Mouse (Mus musculus): ENCODE results near the gene Trpv2. TPM values are rescaled to one million over a fixed set of nuclear protein-coding genes. Genes with fewer than 3 reads are reported as not detected.

Trpv2 gene
- total and polyA plus RNA-seq, 3 experiments = 30.0 to 30.4 TPM; not detected in 1

DNA sequence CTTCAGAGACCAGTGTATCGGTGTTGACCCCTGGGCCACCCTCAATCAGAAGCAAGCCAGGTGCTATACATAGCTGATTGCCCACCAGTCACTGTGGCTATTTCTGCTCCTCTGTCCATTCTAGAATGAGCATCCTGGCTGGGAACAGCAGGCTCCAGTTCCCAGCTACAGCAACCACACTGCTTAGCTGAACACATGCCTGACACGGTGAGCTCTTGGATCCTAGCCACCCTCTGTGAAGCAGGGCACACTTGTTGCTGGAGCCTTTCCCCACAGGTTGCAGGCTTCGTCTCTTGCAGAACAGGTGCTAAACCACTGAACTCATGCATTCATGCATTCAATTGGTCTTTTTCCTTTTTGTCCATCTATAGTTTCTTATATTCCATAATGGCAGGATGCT is 66.1 kb downstream of the Trpv2 start (continued):
- TF ChIP-seq BHLHE40 (IDR thresholded peaks at IDR 0.05; ENCODE audit: borderline replicate concordance, low read depth, low read length) = no peak

DNA sequence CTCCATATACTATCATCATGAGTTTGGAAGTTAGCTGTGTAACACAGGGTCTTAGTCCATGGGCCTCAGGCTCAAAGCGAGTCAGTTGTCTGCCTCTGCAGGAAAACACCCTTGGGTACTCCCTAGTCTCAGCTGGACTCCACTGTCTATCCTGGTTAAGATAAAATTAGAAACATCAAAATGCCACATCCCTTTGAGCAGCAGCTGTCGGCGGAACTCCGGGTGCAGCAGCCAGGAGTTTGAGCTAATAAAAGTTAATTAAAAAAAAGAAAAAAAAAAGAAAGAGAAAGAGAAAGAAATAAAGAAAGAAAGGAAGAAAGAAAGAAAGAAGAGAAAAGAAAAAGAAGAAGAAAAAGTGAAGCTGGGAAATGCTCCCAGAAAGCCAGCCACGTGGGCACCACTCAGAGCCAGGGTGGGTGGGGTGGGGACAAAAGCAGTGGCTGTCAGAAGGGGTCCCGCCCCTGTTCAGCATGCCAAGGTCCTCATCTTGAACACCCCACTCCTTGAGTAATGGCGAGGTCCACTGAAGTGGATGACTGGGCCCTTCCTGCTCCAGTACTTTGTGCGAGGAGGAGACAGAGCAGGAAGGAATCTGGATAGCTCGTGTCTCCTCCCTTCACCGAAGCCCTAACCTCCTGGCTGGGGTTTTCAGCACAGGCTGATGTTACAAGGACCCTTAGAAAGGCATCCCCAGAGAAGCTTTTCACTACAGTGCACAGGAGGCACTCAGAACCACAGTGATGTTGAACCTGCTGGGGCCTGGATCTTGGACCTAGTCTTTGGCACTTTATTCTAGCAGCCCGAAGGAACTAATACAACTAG is 67.9 kb downstream of the Trpv2 start:
- Histone ChIP-seq H3K9ac (ENCODE audit: control insufficient read depth, low read depth, low read length, poor library complexity, severe bottlenecking) (no peak overlapping the region), H3K27ac (ENCODE audit: control insufficient read depth, low read depth, low read length) (no peak overlapping the region), H3K36me3 (ENCODE audit: control insufficient read depth in 1 of 2, insufficient read depth in 2 of 2, low read length in 2 of 2) (peaks cover 0 to 22% of the 10 kb centered on the region in 2 experiments; a peak in 2 of 4 replicates), H3K9me3 (replicated peaks; ENCODE audit: insufficient read depth, low read length) (no peaks in the 10 kb centered on the region), H3K27me3 (ENCODE audit: control insufficient read depth in 1 of 2, insufficient read depth in 2 of 2, low read length in 2 of 2) (no peaks in the 10 kb centered on the region), H3K79me2 (ENCODE audit: control insufficient read depth, insufficient read depth, low read length, poor library complexity) (no peaks in the 10 kb centered on the region), H3K4me1 (ENCODE audit: control insufficient read depth in 1 of 2, insufficient read depth in 2 of 2, low read length in 2 of 2) (peaks cover 16 to 36% of the 10 kb centered on the region in 2 experiments), H3K4me3 (ENCODE audit: control insufficient read depth in 1 of 2, insufficient read depth in 1 of 2, low read depth in 2 of 2, low read length in 2 of 2) (no peak overlapping the region)
- TF ChIP-seq ETS1 (IDR thresholded peaks at IDR 0.05; ENCODE audit: low read depth, low read length) = no peak
- no peak for TF ChIP-seq ELF1 (IDR thresholded peaks at IDR 0.05; ENCODE audit: low read depth, low read length)
- TF ChIP-seq TAL1 (IDR thresholded peaks at IDR 0.05; ENCODE audit: low read length) = no peak
- no peak for TF ChIP-seq MXI1 (IDR thresholded peaks at IDR 0.05; ENCODE audit: low read depth, low read length)
- TF ChIP-seq MAFK (IDR thresholded peaks at IDR 0.05; ENCODE audit: borderline replicate concordance, low read depth, low read length) = no peak
- TF ChIP-seq POLR2AphosphoS2 (IDR thresholded peaks at IDR 0.05; ENCODE audit: low read length) = no peak
- TF ChIP-seq CHD1 (IDR thresholded peaks at IDR 0.05; ENCODE audit: low read depth, low read length) = no peak
- TF ChIP-seq MYB (IDR thresholded peaks at IDR 0.05; ENCODE audit: low read depth, low read length) = no peak
- TF ChIP-seq ZMIZ1 (IDR thresholded peaks at IDR 0.05; ENCODE audit: low read depth, low read length) = no peak
- no peak for TF ChIP-seq POLR2A (IDR thresholded peaks at IDR 0.05; ENCODE audit: control insufficient read depth in 1 of 2, insufficient read depth in 1 of 2, low read depth in 1 of 2, low read length in 2 of 2, poor library complexity in 1 of 2)
- DNase-seq (ENCODE audit: low read depth, low spot score) = no peak

DNA sequence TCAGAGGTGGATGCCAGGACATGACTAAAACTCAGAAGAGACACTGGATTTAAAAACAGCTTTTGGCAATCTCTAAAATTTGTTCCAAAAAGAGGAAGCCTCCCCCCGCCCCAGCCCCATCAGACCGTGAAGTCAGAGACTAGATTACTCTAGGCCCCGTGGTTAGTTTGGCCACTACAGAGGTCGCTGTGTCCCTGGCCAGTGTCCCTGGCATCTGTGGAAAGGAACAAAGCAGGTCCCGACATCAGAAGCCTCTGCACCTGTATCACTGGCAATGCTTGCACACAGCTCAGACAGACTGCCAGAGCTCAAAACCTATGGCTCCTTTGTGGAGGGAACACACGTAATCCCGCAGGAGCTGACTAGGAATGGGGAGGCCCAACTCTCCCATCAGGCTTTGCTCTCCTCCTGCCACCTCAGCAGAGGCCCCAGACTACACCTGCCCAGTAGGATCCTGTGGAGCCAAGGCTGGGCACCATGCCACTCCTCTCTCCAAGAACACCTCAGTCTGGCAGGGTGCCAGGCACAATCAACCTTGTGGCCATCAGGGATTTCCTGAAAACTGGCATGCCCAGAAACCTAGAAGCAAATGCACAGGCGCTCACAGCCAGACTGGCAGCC is 68.8 kb downstream of the Trpv2 start:
- peak; percentile 82 for TF ChIP-seq RCOR1 (IDR thresholded peaks at IDR 0.05; ENCODE audit: low read depth, low read length)
- no peak for TF ChIP-seq MEF2A (IDR thresholded peaks at IDR 0.05; ENCODE audit: extremely low read depth, insufficient replicate concordance, low read depth, low read length, poor library complexity, severe bottlenecking)
- TF ChIP-seq ETS1 (IDR thresholded peaks at IDR 0.05; ENCODE audit: low read depth, low read length) = peak; percentile 22; the same call in 1 of the 2 replicates
- no peak overlapping the region for H3K9ac ChIP-seq (ENCODE audit: control insufficient read depth, low read depth, low read length, poor library complexity, severe bottlenecking)
- H3K27ac ChIP-seq (ENCODE audit: control insufficient read depth, low read depth, low read length) = no peak overlapping the region
- H3K9me3 ChIP-seq (replicated peaks; ENCODE audit: insufficient read depth, low read length) = no peaks in the 10 kb centered on the region
- no peak overlapping the region for H3K4me3 ChIP-seq (ENCODE audit: control insufficient read depth in 1 of 2, insufficient read depth in 1 of 2, low read depth in 2 of 2, low read length in 2 of 2)
- H3K36me3 ChIP-seq (ENCODE audit: control insufficient read depth in 1 of 2, insufficient read depth in 2 of 2, low read length in 2 of 2) = peaks cover 0 to 22% of the 10 kb centered on the region in 2 experiments; a peak in 2 of 4 replicates
- H3K4me1 ChIP-seq (ENCODE audit: control insufficient read depth in 1 of 2, insufficient read depth in 2 of 2, low read length in 2 of 2) = peaks cover 18 to 37% of the 10 kb centered on the region in 2 experiments
- no peaks in the 10 kb centered on the region for H3K27me3 ChIP-seq (ENCODE audit: control insufficient read depth in 1 of 2, insufficient read depth in 2 of 2, low read length in 2 of 2)
- DNase-seq (ENCODE audit: low read depth, low spot score) = peak; percentile 75
- H3K79me2 ChIP-seq (ENCODE audit: control insufficient read depth, insufficient read depth, low read length, poor library complexity) = no peaks in the 10 kb centered on the region; the same call in 1 of the 2 replicates

Data from MEL (cell line).